Mouse (Mus musculus) ZHBTc4 (cell line): ENCODE data around the gene Rcor1.

Experiments
- DNase-seq: peaks from one replicate; pipeline ENCODE4 v3.0.0-alpha.2; 2011; ENCODE audit warnings: low read depth, low spot score

Rcor1 gene

DNA sequence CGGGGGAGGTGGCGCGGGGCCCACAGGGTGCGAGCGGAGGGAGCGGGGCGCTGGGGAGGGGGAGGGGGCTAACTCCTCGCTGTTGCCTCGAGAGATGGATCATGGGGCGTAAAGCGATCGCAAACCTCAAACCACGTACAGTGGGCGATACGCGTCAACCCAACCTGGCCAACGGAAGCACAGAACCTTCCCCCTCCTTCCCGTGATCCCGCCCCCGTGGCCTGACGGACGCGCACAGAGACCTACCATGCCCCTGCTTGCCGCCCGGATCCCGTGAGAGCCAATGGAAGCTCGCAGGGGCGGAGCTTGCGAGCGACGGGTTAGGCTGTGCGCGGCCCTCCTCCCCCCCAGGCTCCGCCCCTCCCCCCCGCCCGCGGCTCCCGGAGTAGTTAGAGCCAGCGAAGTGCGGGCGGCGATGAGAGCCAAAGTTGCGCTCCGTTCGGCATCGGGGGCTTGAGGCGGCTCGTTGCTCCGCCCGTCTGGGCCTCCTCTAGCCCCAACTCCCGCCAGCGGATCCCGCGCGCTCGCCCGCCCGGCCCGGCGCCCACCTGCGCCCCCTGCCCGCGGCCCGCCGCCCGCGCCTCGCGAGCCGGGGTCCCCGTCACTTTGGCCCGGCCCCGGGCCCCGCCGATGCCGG, at the start of gene Rcor1:
Gene Rcor1 (plus strand): TSS at position 376 of the 637 bp plus-strand sequence.
- peak; percentile 100 for DNase-seq

DNA sequence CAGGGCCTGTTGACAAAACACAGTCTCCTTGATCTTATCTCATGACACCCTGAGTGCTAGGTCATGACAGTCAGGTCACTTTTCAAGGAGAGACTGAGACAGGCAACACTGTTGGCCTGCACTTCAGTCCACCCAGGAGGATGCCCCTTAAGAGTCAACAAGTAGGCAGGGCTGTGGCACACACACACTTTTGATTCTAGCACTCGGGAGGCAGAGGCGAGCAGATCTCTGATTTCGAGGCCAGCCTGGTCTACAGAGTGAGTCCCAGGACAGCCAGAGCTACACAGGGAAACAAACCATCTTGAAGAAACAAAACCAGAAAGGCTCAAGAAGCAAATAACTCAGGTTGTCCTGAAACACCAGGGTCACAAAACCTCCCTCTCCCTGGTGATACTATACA, 49.7 kb upstream of the Rcor1 start:
- DNase-seq, result no peak

DNA sequence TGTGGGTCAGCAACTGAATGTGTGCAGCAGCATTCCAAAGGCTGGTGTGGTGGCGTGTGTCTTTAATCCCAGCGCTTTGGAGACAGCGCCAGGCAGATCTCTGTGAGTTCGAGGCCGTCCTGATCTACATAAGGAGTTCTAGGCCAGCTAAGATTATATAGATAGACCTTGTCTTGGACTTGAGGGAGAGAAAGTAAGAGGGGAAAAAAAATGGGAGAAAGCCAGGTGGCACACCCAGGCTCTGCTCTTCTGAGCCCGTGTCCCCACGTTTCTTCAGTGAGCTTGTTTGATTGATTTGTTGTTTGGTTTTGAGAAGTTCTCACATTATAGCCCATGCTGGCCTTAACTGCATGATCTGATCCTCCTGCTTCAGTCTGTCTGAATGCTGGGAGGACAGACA, 48.7 kb upstream of the Rcor1 start:
- DNase-seq, result peak; percentile 21

DNA sequence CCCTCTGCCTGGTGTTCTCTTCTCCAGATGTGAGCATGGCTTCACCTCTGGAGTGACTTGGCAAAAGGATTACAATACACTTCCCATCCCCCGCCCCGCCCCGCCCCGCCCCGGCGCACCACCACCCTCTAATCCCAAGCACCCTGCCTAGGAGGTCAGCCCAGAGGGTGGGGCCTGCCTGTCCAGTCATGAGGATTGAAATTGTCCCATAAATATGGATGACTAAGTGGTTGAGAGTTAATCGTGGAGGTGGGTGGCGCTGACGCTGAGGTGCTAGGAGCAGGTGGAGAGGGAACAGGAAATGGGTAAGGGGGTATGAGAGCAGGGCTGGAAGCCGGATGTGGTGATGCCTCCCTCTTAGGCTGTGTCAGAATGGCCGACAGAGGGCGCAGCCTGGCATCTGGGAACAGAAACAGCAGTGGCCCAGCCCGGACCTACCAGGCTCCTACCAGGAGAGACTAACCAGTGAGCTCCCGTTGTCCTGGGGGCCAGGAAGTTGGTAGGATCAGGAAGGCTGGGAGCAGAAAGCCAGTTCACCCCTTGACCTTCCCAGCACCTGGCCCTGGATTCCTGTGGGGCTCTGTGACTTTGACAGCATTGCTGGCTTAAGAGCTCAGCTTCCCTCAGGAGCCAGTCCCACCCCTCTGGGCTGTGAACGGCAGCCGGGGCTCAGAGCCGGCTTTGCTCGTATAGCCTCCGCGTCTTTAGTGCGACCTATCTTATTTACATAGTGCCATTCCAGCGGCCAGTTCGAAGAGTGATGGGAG, 47.6 kb upstream of the Rcor1 start:
- DNase-seq, result peak; percentile 94

DNA sequence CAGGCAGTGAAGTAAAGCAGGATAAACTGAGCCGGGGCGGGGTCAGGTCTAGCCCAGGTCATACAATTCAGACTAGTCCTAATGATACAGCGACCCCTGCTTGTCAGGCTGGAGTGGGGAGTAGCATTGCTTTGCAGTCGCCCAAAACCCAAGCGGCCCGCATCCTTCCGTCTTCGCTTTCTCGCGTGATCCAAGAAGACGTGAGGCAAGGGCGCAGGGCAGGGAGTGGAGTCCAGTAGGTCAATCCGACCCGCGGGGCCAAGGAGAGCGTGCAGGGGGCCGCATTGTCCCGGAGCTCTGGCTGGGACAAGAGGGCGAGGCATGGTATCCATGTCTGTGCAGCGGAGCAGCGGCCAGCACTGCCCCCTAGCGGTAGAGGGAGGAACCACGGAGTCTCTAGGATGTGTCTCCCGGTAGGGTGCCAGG, 47.0 kb upstream of the Rcor1 start:
- DNase-seq, result peak; percentile 97

DNA sequence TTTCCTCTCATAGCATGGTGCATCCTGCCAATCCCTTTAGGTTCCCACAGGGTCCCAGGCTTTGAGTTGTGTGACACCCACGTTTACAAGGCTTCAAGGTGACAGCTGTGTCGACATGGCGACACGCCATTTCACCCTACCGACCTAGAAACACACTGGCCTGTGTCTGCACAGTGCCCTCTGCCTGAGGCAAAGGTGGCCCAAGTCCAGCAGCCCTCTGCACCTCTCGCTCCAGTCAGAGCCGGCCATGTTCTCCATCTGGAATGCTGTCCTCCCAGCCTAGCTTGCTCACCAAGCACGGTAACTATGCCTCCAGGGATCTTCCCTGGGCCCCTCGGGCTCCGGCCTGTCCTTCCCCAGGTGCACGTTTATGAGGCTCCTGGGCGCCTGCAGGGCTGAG, 46.4 kb upstream of the Rcor1 start:
- DNase-seq, result peak; percentile 22

DNA sequence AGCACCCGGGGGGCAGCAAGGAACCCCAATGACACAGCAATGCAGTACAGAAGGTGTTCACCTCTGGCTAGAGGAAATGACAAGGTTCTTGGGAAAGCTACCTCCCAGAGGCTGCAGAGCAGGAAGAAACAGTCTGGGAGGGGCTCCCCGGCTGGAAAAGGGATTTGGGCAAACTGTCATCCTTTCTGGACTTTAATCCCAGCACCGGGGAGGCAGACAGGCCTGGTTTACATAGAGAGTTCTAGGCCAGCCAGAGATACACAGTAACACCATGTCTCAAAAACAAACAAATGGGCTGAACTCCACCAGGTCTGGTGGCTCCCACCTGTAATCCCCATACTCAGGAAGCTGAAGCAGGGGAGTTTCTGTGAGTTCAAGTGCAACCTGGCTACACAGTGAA, 45.9 kb upstream of the Rcor1 start:
- no peak for DNase-seq

DNA sequence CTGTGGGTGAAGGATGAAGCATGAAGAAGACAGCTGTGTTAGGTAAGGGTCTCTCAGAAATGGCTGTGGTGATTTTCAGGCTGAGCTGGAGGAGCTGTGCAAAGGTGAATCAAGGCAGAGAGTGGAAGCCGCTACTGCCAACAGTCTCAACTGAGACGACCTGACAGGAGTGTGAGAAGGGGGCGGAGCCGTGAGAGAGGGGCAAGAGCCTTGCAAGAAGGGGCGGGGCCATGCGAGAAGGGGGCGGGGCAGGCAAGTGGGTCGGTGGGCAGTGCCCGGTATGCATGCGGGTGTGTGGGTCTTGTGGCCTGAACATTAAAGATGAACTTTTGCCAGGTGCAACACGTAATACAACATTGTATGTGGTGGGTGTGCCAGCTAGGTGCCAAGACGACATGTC, 44.5 kb upstream of the Rcor1 start:
- peak; percentile 86 for DNase-seq

DNA sequence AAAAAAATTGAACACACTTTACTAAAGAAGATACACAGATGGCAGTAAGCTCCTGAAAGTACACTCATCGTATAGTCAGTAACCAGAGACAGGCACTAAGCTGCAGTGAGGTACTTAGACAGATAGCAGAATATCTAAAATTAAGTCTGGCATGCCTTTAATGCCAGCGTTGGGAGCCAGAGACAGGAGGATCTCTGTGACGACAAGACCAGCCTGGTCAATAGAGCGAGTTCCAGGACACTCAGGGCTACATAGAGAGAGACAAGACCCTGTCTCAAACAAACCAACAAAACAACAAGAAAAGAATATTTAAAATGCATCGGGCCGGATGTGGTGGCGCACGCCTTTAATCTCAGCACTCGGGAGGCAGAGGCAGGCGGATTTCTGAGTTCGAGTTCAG, 41.1 kb upstream of the Rcor1 start:
- no peak for DNase-seq

DNA sequence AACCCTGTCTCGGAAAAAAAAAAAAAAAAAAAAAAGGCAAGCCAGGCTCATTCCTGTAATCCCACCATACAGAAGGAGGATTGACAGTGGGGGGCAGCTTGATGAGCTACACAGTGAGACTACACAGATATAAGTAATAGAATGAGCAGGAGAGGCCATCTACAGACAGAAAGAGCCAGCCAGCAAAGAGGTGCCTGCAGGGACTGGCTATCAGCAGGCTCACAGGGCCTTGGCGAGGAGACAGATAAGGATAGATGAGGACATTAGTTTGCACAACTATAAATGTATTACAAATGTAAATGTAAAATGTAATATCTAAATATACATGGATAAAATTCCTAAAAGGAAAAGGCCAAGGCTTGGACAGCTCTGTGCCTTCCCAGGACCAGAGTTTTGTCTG, 39.3 kb upstream of the Rcor1 start:
- no peak for DNase-seq

DNA sequence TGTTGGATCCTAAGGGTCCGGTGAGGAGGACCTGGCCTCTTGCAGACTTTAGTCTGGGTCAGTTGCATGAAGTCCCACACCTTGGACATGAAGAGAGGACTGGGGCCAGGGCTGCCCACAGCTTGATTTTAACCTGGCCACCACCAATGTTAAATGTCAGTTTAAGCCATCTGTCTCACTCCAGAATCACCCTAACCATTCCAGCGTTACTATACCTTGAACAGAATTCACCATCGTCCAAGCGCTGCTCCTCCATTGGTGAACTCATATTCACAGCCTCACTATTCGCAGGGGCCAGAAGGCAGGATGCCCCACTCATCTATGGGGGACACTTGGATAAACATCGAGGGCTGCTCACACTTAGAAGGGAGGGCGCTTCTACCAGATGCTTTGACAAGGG, 38.2 kb upstream of the Rcor1 start:
- DNase-seq, result no peak

DNA sequence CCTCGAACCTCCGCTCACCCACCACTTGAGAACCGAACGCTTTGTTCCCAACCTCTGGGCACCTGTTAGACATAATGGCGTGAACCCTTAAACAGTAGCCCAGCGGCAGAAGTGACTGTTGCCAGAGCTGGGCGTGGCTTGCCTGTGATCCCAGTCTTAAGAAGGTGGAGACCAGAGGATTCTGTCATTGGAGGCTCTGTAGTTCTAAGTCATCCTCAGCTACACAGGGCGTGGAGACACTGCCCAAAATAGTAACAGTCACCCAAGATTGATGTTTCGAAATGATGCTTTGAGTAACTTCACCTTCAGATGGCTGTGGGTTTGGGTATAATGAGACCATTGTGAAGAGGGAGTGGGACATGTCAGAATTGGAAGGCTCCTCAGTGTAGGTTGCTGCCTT, 35.0 kb upstream of the Rcor1 start:
- DNase-seq, result no peak

DNA sequence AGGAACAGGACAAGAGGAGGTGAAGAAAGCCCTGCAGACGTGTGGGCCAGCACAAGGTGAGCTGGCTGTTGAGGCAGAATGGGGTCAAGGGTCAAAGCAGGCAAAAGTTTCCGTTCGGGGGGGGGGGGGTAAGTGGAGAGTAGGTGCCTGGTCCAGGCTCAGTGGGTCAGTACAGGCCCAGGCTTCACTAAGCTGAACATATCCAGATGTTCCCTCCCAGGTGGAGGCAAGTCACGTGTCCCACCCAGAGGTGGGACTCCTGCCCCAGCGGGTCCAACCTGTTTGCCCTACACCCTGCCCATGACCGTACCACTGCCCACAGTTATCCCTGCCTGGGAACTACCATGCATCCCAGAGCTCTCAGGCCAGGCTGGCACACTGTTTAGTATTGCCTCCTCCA, 33.3 kb upstream of the Rcor1 start:
- DNase-seq, result no peak

DNA sequence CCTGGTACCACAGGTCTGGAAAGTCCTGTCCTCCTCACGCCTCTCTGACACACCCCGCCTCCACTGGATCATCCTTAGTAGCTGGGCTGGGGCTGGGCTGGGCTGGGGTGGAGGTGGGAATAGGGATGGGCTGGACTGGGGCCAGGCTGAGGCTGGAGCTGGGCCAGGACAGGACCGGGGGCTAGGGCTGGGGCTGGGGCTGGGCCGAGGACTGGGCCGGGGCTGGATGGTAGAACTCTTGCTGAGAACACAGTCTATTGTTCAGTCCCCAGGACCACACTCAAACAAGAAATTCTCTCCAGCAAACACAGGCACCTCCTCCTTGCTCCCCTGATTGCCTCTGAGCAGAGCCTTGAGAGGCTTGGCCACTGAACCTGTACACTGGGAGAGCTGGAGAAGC, 32.8 kb upstream of the Rcor1 start:
- DNase-seq, result no peak

DNA sequence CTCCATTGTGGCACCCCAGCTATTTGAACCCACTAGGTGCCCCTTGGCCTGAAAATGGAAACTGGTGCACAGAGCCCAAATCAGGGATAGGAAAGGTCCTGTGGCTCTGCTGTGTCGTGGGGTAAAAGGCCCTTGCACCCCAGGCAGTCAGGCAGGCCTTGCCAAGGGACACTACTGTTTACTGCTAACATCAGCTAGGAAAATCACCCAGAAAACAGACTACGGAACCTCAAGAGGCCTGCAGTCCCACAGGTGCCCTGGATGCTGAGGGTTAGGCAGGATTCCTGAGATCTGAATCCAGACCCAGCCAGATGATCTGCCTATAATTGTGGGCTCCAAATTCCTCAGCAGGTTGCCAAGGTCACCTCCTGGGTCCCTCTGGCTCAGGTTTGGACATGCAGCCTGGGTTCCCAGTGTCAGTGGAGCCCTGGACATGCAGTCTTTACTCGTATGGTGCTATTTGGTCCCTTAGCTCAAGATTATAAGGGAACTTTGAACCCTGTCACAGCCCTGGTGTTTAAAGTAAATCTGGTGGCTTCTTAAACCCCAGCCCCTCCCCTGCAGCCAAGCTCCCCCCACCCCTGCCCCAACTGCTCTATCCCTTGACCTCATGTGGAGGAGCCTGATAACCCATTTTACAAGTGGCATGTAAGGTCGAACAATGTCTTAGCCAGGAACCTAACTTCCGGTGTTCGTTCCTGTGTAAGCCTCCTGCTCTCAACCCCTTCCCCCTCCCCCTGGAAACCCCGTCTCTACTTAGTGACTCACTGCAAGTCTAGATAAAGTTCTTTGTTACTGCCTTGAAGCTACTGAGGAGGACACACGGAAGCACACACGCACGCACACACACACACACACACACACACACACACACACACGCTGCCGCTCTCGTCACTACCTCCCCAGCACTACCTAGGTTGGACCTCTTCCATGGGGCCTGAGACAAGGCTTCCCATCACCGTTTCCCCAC, 31.7 kb upstream of the Rcor1 start:
- DNase-seq, result peak; percentile 81

DNA sequence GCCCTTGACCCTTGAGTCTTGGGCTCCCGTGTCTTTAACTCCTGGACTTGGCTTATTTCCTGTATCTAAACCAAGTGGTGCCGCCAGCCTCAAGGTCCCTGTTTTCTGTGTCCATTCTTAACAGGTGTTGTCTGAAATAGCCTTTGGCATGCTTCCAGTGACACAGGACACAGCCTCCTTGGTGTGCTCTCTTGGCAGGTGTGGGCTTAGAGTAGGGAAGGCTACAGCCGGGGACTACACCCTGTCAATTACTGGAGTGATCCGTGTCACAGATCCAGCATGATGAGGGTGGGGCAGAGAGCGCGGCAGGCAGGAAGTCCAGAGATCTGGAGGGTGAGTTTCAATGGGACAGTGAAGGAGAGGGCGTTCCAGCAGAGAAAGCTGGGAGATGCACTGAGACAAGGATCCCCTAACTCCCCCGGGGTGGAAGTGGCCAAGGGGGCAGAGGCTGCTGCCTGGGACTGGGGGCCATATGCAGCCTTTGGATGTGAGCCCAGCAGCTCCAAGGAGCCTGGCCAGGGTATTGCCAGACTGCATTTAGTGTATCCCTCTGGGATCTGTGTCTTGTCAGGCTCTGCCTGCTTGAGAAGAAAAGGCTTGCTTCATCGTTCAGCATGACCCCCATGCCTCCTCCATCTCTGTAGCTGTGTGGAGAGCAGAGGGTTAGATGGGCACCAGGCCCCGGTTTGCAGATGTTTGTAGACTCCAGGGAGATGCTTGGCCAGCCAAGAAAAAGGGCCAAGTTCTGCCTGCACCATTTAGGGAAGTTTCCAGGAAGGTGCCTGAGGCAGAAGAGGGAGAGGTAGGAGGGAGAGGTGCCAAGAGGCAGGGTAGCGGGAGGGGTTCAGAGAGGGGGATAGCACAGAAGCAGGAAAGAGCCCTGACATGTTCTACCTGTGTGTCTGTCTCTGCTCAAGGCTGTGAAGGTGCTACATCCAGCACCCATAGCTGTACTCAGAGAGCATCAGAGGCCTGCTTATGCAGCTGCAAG, 30.4 kb upstream of the Rcor1 start:
- peak; percentile 75 for DNase-seq

DNA sequence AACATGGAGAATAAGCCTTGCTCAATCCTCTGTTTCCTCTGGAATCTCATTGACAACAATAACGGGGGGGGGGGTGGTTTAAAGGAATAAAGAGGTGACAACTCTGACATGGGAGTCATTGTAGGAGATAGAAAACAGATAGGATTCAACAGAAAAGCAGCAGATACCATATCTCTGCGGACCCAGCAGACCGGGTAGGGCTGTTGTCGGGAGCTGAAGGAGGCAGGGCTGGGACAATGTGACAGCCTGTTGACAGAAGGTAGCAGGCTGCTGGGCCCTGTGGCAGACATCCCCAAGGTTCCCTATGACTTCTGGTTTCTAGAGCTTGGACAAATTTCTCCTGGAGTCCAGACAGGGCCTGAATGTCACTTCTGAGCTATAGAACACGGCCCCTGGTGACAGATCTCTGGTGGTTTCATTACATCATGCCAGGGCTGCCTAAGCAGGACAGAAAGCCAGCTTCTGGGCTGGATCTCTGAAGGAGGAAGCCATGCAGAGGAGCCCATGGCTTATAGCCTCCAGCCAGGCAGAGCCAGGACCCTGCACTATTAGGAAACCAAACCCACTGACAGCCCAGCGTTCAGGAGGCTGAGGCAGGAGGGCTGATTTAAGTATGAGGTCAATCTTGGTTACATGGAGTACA, 29.4 kb upstream of the Rcor1 start:
- DNase-seq, result no peak

DNA sequence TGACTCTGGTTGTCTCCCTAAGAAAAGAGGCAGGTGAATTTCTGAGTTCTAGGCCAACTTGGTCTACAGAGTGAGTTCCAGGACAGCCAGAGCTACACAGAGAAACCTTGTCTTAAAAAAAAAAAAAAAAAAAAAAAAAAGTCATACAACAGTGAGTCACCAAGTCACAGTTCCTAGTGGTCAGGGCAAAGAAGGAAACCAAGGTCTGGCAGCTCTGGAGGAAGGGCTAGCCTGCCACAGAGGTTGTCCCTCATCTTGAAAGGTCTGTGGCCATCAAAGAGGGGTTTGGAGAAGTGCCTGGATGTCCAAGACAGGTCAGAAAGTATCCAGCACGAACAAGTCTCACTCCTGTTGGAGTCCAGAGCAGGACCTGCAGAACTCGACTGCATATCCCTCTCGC, 22.3 kb upstream of the Rcor1 start:
- DNase-seq, result no peak

DNA sequence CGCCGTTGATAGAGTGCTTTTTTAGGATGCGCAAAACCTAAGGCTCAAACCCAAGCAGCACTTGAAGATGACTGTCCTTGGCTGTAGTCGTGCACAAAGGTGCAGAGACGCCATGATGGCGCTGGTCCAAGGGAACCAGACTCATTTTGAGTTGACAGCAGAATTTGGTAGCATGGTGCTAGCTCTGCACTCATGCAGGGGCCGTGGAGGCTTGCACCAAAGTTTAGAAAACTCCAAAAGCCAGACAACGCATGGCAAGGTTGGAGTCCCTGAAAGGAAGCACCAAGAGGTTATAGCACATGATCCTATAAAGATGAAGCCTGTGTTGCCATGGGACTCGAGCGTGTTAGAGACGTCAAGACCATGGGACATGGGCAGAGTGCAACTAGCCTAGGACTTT, 21.1 kb upstream of the Rcor1 start:
- no peak for DNase-seq

DNA sequence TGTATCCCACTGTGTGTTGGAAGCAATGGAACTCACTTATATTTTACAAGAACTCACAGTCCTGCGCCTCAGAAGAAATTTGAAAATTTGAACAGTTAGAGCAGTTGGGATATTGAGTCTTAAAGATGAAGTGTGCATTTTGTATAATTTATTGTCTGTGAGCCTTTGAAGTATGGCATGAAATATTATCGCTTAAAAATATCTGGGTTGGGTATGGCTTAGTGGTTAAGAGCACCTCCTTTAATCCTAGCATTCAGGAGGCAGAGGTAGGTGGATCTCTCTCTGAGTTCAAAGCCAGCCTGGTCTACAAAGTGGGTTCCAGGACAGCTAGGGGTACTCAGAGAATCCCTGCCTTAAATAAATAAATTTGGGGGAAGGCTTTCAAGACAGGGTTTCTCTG, 20.1 kb upstream of the Rcor1 start:
- DNase-seq, result no peak

DNA sequence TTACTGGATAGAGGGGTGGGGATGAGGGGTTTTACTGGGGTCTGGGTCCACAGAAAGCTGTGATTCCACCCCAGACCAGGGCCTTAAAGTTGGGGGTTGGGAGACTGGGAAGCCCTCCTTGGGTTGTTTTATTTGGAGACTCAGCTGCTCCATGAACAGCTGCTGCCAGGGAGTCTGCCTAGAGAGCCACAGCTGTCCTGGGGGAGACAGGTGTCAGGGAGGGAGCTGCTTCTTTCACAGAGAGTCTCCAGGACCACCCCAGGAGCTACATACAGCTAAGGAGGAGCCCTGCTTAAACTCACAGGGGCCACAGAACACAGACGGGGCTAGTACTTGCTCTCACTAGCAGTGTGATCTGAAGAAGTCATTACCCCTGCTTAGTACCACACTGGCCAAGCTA, 18.0 kb upstream of the Rcor1 start:
- DNase-seq, result no peak
